Mouse (Mus musculus) ES-Bruce4 (cell line): Measurements from ENCODE around the gene Gm11172.

Source experiments
- CTCF ChIP-seq: IDR thresholded peaks from one replicate; pipeline ENCODE4 v1.8.1; 2011; ENCODE audit warnings: low read depth, low read length
- EP300 ChIP-seq: IDR thresholded peaks from 2 replicates; pipeline ENCODE4 v1.6.1; 2011; ENCODE audit warnings: low read depth, low read length; ENCODE audit not compliant: insufficient read depth
- POLR2A ChIP-seq: IDR thresholded peaks from one replicate; pipeline ENCODE4 v1.8.1; 2011; ENCODE audit warnings: low read length; ENCODE audit not compliant: insufficient read depth

DNA sequence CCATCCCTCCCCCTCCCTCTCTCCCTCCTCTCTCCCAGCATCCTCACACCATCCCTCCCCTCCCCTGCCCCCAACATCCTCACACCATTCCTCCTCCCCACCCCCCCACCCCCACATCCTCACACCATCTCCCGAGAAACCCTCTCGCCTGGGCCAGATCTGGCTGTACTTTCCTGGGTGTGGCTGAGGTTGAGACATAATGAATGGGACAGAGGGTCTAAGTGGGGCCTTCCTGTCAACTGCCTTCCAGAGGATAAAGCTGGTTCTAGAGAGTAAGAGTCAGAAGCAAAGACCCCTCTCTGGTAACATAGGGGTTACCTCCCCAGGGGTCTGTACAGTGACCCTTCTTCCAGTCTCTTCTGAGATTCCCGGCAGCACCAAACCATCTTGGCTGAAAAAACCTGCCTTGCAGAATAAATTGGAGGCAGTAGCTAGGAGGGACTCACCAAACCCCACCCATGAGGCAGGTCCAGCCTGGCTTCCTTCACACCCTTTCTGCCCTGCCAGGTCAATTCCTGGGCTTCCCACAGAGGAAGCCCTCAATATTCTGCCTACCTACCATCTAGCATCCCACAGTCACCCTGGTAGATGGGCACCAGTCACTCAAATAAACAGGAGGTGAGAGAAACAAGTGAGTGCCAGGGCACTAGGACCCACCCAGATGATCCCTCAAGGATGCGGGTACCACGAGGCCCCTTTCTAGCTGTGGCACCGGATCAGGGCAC, 49.0 kb upstream of the Gm11172 start:
- TF ChIP-seq EP300 (no peak), POLR2A (no peak), CTCF (no peak)
